Mouse (Mus musculus): ENCODE measurements at regions not wholly inside any gene's neighbourhood (a gene's known extent, or its start where the extent isn't known, plus 50 kb on each side); places are given as distances from the start of the nearest gene placed in this dataset.

- Histone ChIP-seq H3K4me3 (ENCODE audit: low read length) (no peak overlapping the region), H3K27ac (ENCODE audit: low read length) (peak overlapping the region; percentile 12; the same call in 1 of the 2 replicates), H3K4me2 (replicated peaks; ENCODE audit: low read depth, low read length) (no peak overlapping the region), H3K27me3 (ENCODE audit: insufficient read depth, low read length) (no peaks in the 10 kb centered on the region), H3K9ac (replicated peaks; ENCODE audit: low read length) (no peak overlapping the region), H3K4me1 (ENCODE audit: insufficient read depth, low read length) (no peaks in the 10 kb centered on the region), H3K36me3 (ENCODE audit: insufficient read depth, low read length) (no peaks in the 10 kb centered on the region), H3K9me3 (ENCODE audit: low read length) (no peaks in the 10 kb centered on the region)
- peak; percentile 61; the same call in 1 of the 2 replicates for ATAC-seq (ENCODE audit: low FRiP score, low TSS enrichment)
- WGBS, result 44% methylated on average over 2 of the region's 2 CpGs
These were observed 89.6 kb downstream of the Zbtb18 start for GRCm38 (mm10) chr1:177531791-177532190.

GRCm38 (mm10) chr1:177532656-177533055, 90.5 kb downstream of the Zbtb18 start:
- Histone ChIP-seq H3K9ac (replicated peaks; ENCODE audit: low read length) (no peak overlapping the region), H3K27me3 (ENCODE audit: insufficient read depth, low read length) (no peaks in the 10 kb centered on the region), H3K9me3 (ENCODE audit: low read length) (no peaks in the 10 kb centered on the region), H3K4me2 (replicated peaks; ENCODE audit: low read depth, low read length) (no peak overlapping the region), H3K4me1 (ENCODE audit: insufficient read depth, low read length) (no peaks in the 10 kb centered on the region), H3K27ac (ENCODE audit: low read length) (no peak overlapping the region), H3K36me3 (ENCODE audit: insufficient read depth, low read length) (no peaks in the 10 kb centered on the region), H3K4me3 (ENCODE audit: low read length) (no peak overlapping the region)
- no peak for ATAC-seq (ENCODE audit: low FRiP score, low TSS enrichment)
- 75% methylated on average over 2 of the region's 2 CpGs for WGBS

- Histone ChIP-seq H3K4me2 (replicated peaks; ENCODE audit: low read depth, low read length) (no peak overlapping the region), H3K9ac (replicated peaks; ENCODE audit: low read length) (no peak overlapping the region), H3K27ac (ENCODE audit: low read length) (no peak overlapping the region), H3K27me3 (ENCODE audit: insufficient read depth, low read length) (no peaks in the 10 kb centered on the region), H3K36me3 (ENCODE audit: insufficient read depth, low read length) (no peaks in the 10 kb centered on the region), H3K4me3 (ENCODE audit: low read length) (no peak overlapping the region), H3K9me3 (ENCODE audit: low read length) (no peaks in the 10 kb centered on the region), H3K4me1 (ENCODE audit: insufficient read depth, low read length) (no peaks in the 10 kb centered on the region)
- ATAC-seq (ENCODE audit: low FRiP score, low TSS enrichment), result no peak
- WGBS, result 38% methylated on average over 2 of the region's 2 CpGs
These were observed 91.2 kb downstream of the Zbtb18 start for GRCm38 (mm10) chr1:177533332-177533731.

- Histone ChIP-seq H3K4me1 (ENCODE audit: insufficient read depth, low read length) (no peaks in the 10 kb centered on the region), H3K4me2 (replicated peaks; ENCODE audit: low read depth, low read length) (no peak overlapping the region), H3K27ac (ENCODE audit: low read length) (no peak overlapping the region), H3K9ac (replicated peaks; ENCODE audit: low read length) (no peak overlapping the region), H3K4me3 (ENCODE audit: low read length) (no peak overlapping the region), H3K27me3 (ENCODE audit: insufficient read depth, low read length) (no peaks in the 10 kb centered on the region), H3K36me3 (ENCODE audit: insufficient read depth, low read length) (no peaks in the 10 kb centered on the region), H3K9me3 (ENCODE audit: low read length) (no peaks in the 10 kb centered on the region)
- ATAC-seq (ENCODE audit: low FRiP score, low TSS enrichment), result no peak
- WGBS, result 90% methylated on average over 15 of the region's 15 CpGs
These were observed 103.0 kb downstream of the Zbtb18 start for GRCm38 (mm10) chr1:177545031-177545735.

GRCm38 (mm10) chr1:177547716-177548115, 105.6 kb downstream of the Zbtb18 start:
- Histone ChIP-seq H3K4me3 (ENCODE audit: low read length) (no peak overlapping the region), H3K27me3 (ENCODE audit: insufficient read depth, low read length) (no peaks in the 10 kb centered on the region), H3K9me3 (ENCODE audit: low read length) (no peaks in the 10 kb centered on the region), H3K4me1 (ENCODE audit: insufficient read depth, low read length) (no peaks in the 10 kb centered on the region), H3K36me3 (ENCODE audit: insufficient read depth, low read length) (no peaks in the 10 kb centered on the region), H3K9ac (replicated peaks; ENCODE audit: low read length) (no peak overlapping the region), H3K4me2 (replicated peaks; ENCODE audit: low read depth, low read length) (no peak overlapping the region), H3K27ac (ENCODE audit: low read length) (no peak overlapping the region)
- WGBS, result 89% methylated on average over 6 of the region's 6 CpGs
- no peak for ATAC-seq (ENCODE audit: low FRiP score, low TSS enrichment)

- peak overlapping the region; percentile 31 for H3K4me2 ChIP-seq (replicated peaks; ENCODE audit: low read depth, low read length)
- H3K36me3 ChIP-seq (ENCODE audit: insufficient read depth, low read length), result no peaks in the 10 kb centered on the region
- H3K9me3 ChIP-seq (ENCODE audit: low read length), result no peaks in the 10 kb centered on the region
- no peak overlapping the region for H3K27ac ChIP-seq (ENCODE audit: low read length)
- peak overlapping the region; percentile 8; the same call in 1 of the 2 replicates for H3K4me3 ChIP-seq (ENCODE audit: low read length)
- 36% methylated on average over 15 of the region's 15 CpGs for WGBS
- H3K4me1 ChIP-seq (ENCODE audit: insufficient read depth, low read length), result peaks cover 6% of the 10 kb centered on the region
- 0 out of 2 replicates have a peak overlapping the region, but pooled peaks have one; percentile 31 for H3K9ac ChIP-seq (replicated peaks; ENCODE audit: low read length)
- peak; percentile 46; the same call in 1 of the 2 replicates for ATAC-seq (ENCODE audit: low FRiP score, low TSS enrichment)
- no peaks in the 10 kb centered on the region for H3K27me3 ChIP-seq (ENCODE audit: insufficient read depth, low read length)
These were observed 113.5 kb downstream of the Zbtb18 start for GRCm38 (mm10) chr1:177555471-177556291.

- Histone ChIP-seq H3K9me3 (ENCODE audit: low read length) (no peaks in the 10 kb centered on the region), H3K4me1 (ENCODE audit: insufficient read depth, low read length) (peaks cover 10% of the 10 kb centered on the region), H3K36me3 (ENCODE audit: insufficient read depth, low read length) (no peaks in the 10 kb centered on the region), H3K4me3 (ENCODE audit: low read length) (no peak overlapping the region), H3K4me2 (replicated peaks; ENCODE audit: low read depth, low read length) (no peak overlapping the region), H3K9ac (replicated peaks; ENCODE audit: low read length) (no peak overlapping the region), H3K27ac (ENCODE audit: low read length) (no peak overlapping the region), H3K27me3 (ENCODE audit: insufficient read depth, low read length) (no peaks in the 10 kb centered on the region)
- no peak for ATAC-seq (ENCODE audit: low FRiP score, low TSS enrichment)
- 67% methylated on average over 6 of the region's 6 CpGs for WGBS
These were observed 115.3 kb downstream of the Zbtb18 start for GRCm38 (mm10) chr1:177557432-177557831.

- H3K27me3 ChIP-seq (ENCODE audit: insufficient read depth, low read length), result no peaks in the 10 kb centered on the region
- no peak overlapping the region for H3K4me2 ChIP-seq (replicated peaks; ENCODE audit: low read depth, low read length)
- 58% methylated on average over 4 of the region's 4 CpGs for WGBS
- no peaks in the 10 kb centered on the region for H3K9me3 ChIP-seq (ENCODE audit: low read length)
- no peak for ATAC-seq (ENCODE audit: low FRiP score, low TSS enrichment)
- H3K27ac ChIP-seq (ENCODE audit: low read length), result no peak overlapping the region
- peaks cover 10% of the 10 kb centered on the region for H3K4me1 ChIP-seq (ENCODE audit: insufficient read depth, low read length)
- H3K4me3 ChIP-seq (ENCODE audit: low read length), result no peak overlapping the region
- H3K9ac ChIP-seq (replicated peaks; ENCODE audit: low read length), result no peak overlapping the region
- no peaks in the 10 kb centered on the region for H3K36me3 ChIP-seq (ENCODE audit: insufficient read depth, low read length)
These were observed 115.7 kb downstream of the Zbtb18 start for GRCm38 (mm10) chr1:177557856-177558255.

GRCm38 (mm10) chr1:177561716-177562588, 119.8 kb downstream of the Zbtb18 start:
- no peak overlapping the region for H3K27ac ChIP-seq (ENCODE audit: low read length)
- 60% methylated on average over 17 of the region's 17 CpGs for WGBS
- H3K4me3 ChIP-seq (ENCODE audit: low read length), result no peak overlapping the region
- H3K4me1 ChIP-seq (ENCODE audit: insufficient read depth, low read length), result peaks cover 4% of the 10 kb centered on the region; the same call in 1 of the 2 replicates
- H3K9ac ChIP-seq (replicated peaks; ENCODE audit: low read length), result no peak overlapping the region
- no peaks in the 10 kb centered on the region for H3K36me3 ChIP-seq (ENCODE audit: insufficient read depth, low read length)
- H3K27me3 ChIP-seq (ENCODE audit: insufficient read depth, low read length), result no peaks in the 10 kb centered on the region
- no peaks in the 10 kb centered on the region for H3K9me3 ChIP-seq (ENCODE audit: low read length)
- H3K4me2 ChIP-seq (replicated peaks; ENCODE audit: low read depth, low read length), result no peak overlapping the region
- ATAC-seq (ENCODE audit: low FRiP score, low TSS enrichment), result no peak
